Mouse (Mus musculus) adipocyte (in vitro differentiated cells): ENCODE data around the gene Rftn1.

Source experiments
- DNase-seq: peaks from one replicate; pipeline ENCODE4 v3.0.0-alpha.2; 2016; ENCODE audit warnings: low spot score

Rftn1 gene

GRCm38 (mm10) chr17:50170935-50171545 is 19.4 kb downstream of the Rftn1 start:
- DNase-seq: no peak

GRCm38 (mm10) chr17:50169946-50170427 is 20.5 kb downstream of the Rftn1 start:
- DNase-seq: no peak

DNA sequence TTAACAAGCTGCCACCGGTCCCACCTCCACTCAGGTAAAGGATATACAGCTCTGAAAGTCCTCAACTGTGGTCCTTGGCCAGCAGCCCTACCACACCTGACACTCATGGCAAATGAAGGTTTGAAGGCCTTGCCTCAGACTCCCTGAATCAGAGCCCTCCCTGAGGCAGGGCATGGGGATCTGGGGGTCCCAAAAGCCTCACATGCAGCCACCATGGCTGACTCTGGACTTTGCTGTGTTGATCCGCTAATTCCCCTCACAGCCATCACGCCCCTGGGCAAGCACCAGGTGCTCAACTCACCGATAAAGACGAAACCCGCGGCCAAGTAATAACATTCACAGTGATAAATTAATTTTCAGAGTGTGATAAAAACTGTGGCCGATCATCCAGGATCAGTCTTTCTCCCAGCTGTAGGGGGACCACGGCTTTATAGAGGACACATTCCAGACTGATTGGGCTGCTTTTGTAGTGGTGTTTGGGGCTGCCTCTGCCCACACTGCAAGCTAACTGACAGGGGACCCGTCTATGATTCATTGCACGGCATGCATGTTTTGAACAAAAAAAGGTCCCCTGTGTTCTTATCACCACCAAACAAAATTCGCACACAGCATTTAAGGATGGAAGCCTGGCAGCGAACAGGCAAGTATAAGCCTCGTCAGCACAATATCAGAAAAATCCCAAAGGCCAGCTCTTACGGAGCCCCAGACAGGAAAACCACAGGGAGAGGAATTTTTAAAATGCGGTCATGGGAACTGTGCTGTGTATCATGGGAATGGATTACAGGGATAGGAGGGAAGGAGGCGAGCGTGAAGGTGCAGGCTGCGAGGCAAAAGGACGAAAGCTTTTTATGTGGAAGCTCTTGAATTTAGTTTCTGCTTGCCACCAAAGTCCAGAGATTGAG is 29.3 kb downstream of the Rftn1 start:
- DNase-seq: no peak

DNA sequence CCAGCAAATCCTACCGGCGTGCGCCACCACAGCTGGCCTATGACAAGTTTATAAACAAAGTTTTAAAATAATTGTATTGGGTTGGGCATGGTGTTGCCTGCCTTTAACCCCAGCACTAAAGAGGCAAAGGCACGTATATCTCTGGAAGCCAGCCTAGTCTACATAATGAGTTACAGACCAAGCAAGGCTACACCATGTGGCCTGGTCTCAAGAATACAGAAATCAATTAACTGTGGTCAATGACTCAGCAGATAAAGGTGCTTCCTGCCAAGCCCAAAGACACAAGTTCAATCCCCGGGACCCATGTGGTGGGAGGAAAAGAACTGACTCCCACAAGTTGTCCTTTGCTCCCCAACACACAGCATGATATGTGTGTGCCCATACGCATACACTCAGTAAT is 30.1 kb downstream of the Rftn1 start:
- DNase-seq: no peak

DNA sequence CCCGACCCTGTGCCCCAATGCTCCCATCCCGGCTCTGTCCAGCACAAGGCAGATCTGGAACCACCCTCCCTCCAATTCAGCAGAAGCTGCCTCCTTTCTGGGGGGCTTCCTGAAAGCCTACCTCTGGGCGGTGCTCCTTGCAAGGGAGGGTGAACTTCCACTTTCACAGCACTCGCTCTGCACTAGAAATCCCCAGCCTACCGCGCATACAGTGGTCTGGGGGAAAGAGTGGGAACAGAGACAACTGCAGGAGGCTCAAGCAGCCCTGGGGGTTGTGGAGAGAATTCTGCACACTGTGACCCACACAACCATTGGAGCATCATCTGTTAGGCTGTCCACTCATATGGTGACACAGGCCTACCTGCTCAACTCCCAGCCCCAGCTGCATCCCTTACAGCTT is 30.7 kb downstream of the Rftn1 start:
- no peak for DNase-seq

GRCm38 (mm10) chr17:50158565-50158964 is 31.9 kb downstream of the Rftn1 start:
- no peak for DNase-seq

GRCm38 (mm10) chr17:50157190-50158150 is 33.0 kb downstream of the Rftn1 start:
- DNase-seq: no peak

DNA sequence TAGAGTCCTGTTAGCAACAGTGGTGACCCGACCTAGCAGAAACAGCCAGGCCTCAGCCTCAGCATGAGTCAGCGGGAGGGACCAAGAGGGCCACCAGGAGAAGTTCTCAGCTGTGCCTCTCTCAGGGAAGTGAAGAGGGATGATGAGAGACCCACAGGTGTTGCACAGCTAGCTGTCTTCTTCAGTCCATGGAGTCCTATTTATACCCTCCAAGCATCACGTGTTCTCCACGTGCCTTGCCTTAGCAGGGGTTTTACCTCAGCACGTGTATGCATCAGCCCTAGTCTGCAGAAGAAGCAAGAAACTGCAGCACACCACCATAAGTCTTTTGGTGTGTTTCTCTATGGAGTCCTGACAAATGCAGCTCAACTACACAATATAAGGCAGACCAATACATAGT is 38.4 kb downstream of the Rftn1 start:
- no peak for DNase-seq

DNA sequence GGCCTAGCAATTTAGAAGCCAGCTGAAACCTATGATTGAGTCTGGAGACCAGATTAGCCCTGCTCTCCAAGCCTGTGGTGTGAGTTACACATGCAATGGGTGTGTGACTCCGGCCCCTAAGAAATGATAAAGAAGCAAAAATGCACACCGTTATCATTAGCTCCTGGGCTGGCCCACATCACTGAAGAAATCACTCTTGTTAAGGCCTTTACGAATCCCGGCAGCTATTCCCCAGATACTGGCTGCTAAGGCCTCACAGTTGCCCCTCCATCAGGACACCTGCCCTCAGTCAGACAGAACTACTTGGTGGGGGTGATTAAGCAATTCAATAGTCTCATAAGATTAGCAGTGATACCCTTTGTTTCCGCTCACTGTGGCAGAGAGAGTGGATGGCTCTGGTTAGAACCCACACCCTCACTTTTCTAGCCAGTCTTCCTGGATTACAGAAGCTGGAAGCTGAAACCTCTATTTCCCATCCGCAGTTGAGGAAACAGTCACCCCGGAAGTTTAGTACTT is 39.2 kb downstream of the Rftn1 start:
- DNase-seq: no peak

GRCm38 (mm10) chr17:50150416-50151207 is 39.9 kb downstream of the Rftn1 start:
- DNase-seq: no peak

DNA sequence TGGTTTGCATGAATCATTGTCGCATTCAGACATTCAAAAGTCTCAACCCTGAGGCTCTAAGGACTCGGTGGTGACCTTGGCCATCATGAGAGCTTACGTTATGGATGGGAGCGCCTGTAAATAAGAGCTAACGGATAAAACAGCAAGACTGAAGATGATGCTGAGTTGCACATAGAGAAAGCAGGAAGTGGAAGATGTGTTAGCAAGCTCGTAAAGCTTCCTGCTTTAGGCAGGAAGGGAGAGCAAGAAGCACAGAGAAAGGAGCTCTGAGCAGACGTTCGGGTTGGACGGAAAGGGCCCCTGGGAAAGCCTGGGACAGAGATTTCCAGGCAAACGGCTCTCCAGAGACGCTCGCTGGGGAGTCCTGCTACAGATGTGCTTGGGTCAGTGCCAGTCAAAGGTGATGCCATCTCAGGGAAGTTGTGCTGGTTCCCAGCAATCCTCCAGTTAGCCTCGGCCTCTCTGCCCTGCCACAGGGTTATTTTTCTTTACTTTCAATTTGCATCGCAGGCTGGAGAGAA is 40.7 kb downstream of the Rftn1 start:
- no peak for DNase-seq

DNA sequence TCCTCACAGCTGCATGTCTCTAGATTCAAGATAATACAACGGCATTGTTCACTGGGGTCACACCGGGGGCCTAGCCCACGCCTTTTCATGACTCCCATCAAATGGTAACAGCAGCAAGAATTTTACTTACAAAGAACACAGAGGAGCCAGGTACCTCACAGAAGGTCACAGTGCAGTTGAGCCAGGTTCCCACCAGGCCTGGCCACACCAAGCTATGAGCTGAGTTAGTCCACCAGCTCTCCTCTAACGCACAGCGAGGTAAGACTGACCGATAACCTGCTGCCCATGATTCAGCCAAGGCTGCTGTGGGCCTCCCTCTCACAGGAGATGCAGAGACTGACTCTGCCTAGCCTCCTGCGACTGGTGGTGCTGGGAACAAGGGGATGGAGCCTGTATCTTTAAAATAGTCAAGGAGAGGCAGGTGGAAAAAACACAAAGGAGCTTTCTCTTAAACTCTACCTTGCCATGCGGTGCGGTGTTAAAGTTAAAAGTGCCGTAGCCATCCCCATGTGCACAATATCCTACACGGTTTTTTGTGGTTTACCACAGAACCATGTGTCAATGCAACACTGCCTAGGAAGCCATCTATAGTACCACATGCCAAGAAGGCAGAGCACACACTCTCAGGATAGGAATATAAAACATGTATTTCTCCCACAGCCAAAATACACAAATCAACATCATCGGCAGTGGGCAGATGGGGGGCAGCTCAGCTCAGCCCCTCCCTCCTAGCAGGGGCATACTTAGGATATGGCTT is 42.5 kb downstream of the Rftn1 start:
- DNase-seq: no peak

GRCm38 (mm10) chr17:50143354-50143753 is 47.1 kb downstream of the Rftn1 start:
- no peak for DNase-seq

DNA sequence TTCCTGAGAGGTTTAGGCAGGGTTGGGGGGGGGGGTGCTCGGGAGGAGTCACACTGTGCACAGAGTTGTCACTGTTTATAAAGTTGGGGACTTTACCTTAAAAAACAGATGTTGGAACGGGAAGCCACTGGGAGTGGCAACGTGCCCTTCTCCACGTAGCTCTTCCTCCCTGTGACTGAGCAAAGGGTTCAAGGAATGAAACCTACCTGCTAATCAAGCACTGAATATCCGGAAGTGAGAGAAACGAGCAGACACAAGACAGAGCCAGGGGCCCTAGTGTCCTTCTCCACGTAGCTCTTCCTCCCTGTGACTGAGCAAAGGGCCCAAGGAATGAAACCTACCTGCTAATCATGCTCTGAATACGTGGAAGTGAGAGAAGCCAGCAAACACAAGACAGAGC is 47.9 kb downstream of the Rftn1 start:
- no peak for DNase-seq

GRCm38 (mm10) chr17:50142151-50142550 is 48.3 kb downstream of the Rftn1 start:
- DNase-seq: no peak

DNA sequence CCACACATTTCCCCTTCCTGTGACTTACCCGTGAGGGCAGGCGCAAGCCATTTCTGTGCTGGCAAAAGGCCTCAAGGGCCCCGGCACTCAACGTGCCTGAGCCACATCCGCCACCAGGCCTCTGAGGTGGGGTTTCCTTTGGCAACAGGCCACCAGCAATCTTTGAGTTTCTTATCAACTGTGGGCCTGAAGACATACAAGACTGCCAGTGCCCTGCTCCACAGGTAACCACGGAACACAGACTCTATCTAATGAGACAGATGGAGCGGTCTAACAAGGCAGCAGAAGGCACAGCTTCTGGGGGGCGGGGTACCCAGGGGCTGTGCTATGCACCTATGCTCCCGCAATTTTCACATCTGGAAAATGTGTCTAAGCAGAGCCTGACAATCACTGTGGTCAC is 54.4 kb downstream of the Rftn1 start:
- no peak for DNase-seq

- no peak for DNase-seq
Measured at GRCm38 (mm10) chr17:50135466-50135865, 55.0 kb downstream of the Rftn1 start.

GRCm38 (mm10) chr17:50131698-50132097 is 58.8 kb downstream of the Rftn1 start:
- no peak for DNase-seq

DNA sequence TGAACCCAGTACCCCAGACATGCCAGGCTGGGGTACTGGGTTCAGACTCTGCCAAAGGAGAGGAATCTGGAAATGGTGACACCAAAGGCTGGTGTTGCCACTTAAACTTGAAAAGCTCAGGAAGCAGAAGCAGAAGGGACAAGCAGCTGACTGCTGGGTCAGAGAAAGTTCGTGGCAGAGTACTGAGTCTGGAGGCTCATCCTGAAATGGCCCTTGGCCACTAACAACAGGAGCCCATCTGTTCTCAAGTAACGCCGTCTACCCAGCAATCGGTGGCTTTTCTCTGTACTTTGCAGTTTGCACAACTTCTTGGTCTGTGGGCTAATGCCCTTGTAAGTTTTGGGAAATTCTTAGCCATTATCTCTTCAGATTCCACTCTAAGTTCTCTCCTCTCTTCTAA is 60.1 kb downstream of the Rftn1 start:
- DNase-seq: no peak

DNA sequence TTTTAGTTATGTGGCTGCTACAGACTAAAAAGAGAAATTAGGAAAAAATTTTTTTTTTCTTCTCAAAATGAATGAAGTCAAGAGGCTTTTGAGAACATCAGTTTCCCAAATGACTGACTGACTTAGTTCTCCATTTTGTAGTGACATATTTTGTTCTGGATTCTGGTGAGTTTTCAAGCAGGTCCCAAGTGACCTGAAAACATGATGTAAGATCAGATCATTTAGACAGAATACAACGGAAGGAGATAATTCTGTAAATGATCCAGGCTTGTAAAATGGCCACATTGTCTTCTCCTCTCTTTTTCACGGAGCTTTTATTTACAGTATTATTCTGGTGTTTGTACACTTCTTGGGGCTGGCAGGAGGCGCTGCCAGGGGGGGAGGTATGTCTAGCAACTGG is 62.1 kb downstream of the Rftn1 start:
- DNase-seq: no peak
